Mouse (Mus musculus) layer of hippocampus, postnatal 36 days (tissue): ENCODE results near the gene Dst. TPM values are rescaled to one million over a fixed set of nuclear protein-coding genes. Genes with fewer than 3 reads are reported as not detected.

ENCODE experiments used
- DNase-seq, 2 experiments: peaks; one replicate each; pipeline ENCODE4 v3.0.0; 2022
- total RNA-seq, 2 experiments: library from RNA; stranded (reverse); gene quantifications; 2 replicates each; pipeline ENCODE4 v1.2.3; 2021

Gene Dst
- total RNA-seq, 2 experiments from 2014 or later = 200 to 227 TPM

GRCm38 (mm10) chr1:34245951-34246641 lies 338.1 kb downstream of the Dst start:
- no peak for DNase-seq

- DNase-seq = no peak
These were observed 338.6 kb downstream of the Dst start for GRCm38 (mm10) chr1:34246642-34246987.

GRCm38 (mm10) chr1:34251137-34251536 lies 343.1 kb downstream of the Dst start:
- no peak for DNase-seq

- no peak for DNase-seq
These were observed 344.2 kb downstream of the Dst start for GRCm38 (mm10) chr1:34252267-34252666.

GRCm38 (mm10) chr1:34253876-34254275 lies 345.9 kb downstream of the Dst start:
- DNase-seq = no peak

- DNase-seq = no peak
These were observed 351.9 kb downstream of the Dst start for GRCm38 (mm10) chr1:34259898-34260297.

GRCm38 (mm10) chr1:34261011-34261410 lies 353.0 kb downstream of the Dst start:
- no peak for DNase-seq

GRCm38 (mm10) chr1:34268520-34268919 lies 360.5 kb downstream of the Dst start:
- no peak for DNase-seq

- no peak for DNase-seq
These were observed 361.6 kb downstream of the Dst start for GRCm38 (mm10) chr1:34269578-34269977.

- no peak for DNase-seq
These were observed 365.9 kb downstream of the Dst start for GRCm38 (mm10) chr1:34273922-34274321.

GRCm38 (mm10) chr1:34275787-34276186 lies 367.8 kb downstream of the Dst start:
- no peak for DNase-seq

GRCm38 (mm10) chr1:34276756-34277155 lies 368.7 kb downstream of the Dst start:
- no peak for DNase-seq

- DNase-seq = no peak
These were observed 369.2 kb downstream of the Dst start for GRCm38 (mm10) chr1:34277259-34277658.

GRCm38 (mm10) chr1:34283502-34283901 lies 375.5 kb downstream of the Dst start:
- no peak for DNase-seq

GRCm38 (mm10) chr1:34284979-34285378 lies 377.0 kb downstream of the Dst start:
- no peak for DNase-seq

GRCm38 (mm10) chr1:34287731-34288130 lies 379.7 kb downstream of the Dst start:
- no peak for DNase-seq

GRCm38 (mm10) chr1:34288181-34288580 lies 380.2 kb downstream of the Dst start:
- DNase-seq = no peak

- DNase-seq = no peak
These were observed 380.9 kb downstream of the Dst start for GRCm38 (mm10) chr1:34288721-34289471.

- no peak for DNase-seq
These were observed 381.4 kb downstream of the Dst start for GRCm38 (mm10) chr1:34289472-34289748.

- no peak for DNase-seq
These were observed 382.3 kb downstream of the Dst start for GRCm38 (mm10) chr1:34290321-34290720.

- no peak for DNase-seq
These were observed 385.2 kb downstream of the Dst start for GRCm38 (mm10) chr1:34293198-34293597.

- DNase-seq = no peak
These were observed 389.6 kb downstream of the Dst start for GRCm38 (mm10) chr1:34297636-34298035.

- DNase-seq = peak in 1 of 2 experiments; percentile 28
These were observed 390.7 kb downstream of the Dst start for GRCm38 (mm10) chr1:34298631-34299184.

GRCm38 (mm10) chr1:34299507-34299906 lies 391.5 kb downstream of the Dst start:
- DNase-seq = no peak
